Mouse (Mus musculus): Measurements from ENCODE around the gene Unc13c.

Unc13c gene
- long read RNA-seq, experiment 1, result 0 reads
- long read RNA-seq, experiment 2, partial matches to known transcripts, result 0 of 1 reads
- long read RNA-seq, experiment 2, other reads (novel, unspliced or antisense), result 1 of 1 reads

GRCm38 (mm10) chr9:73968641-73969121 lies at the start of gene Unc13c:
Gene Unc13c (minus strand): TSS chr9:73968966.
- intact Hi-C loops (cut with DNase I), result no loop called here

DNA sequence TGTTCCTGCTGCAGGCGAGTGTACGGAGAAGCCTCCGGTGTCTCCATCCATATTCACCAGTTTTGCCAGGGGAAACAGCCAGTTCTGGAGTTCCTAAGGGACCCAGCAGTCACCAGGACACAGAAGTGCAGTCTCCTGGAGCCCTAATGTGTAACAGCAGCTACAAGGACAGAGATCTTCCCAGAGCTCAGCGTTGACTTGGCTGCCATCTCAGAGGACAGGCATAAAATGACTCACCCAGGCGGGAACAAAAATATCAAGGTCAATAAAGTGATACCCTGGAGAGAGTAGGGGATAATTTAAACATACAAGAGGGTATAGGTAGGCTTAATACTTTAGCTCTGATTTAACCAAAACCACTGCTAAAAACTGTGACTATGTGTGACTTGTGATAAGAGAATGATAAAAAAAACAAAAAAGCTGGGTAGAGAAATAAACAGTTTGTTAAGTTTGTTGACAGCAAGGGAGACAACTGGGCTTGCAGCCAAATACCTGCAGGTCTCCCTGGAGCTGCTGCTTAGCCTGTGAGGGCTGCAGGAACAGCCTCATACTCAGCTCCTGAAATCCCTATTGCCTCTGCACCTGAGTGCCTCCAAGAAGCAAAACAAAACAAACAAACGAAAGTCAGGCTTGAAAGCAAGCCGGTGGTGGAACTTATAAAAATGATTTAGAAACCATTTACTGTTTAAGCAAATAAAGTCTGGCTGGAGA lies 39.4 kb upstream of the Unc13c start:
- intact Hi-C loops (cut with DNase I), result no loop called here

- intact Hi-C loops (cut with DNase I), result no loop called here
Measured at GRCm38 (mm10) chr9:74002388-74002990, 33.7 kb upstream of the Unc13c start.

DNA sequence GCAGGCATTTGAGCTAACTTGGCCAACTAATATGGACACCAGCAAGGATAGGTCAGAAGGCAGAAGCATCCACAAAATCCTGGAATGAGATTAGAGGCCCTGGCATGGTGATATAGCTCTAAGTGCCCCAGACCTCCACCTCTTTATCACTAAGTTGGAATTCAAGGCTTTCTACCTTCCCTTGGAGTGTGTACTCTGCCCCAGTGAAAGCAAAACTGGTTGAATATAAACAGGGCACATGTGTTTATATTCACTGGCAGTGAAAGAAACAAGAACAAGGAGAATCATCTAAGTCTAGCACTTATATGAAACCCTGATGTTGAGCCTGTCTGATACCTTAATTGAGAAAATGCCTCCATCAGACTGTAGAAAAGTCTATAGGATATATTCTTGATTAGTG lies 19.3 kb upstream of the Unc13c start:
- intact Hi-C loops (cut with DNase I), result no loop called here

- intact Hi-C loops (cut with DNase I), result no loop called here
Measured at GRCm38 (mm10) chr9:73987236-73987635, 18.5 kb upstream of the Unc13c start.

DNA sequence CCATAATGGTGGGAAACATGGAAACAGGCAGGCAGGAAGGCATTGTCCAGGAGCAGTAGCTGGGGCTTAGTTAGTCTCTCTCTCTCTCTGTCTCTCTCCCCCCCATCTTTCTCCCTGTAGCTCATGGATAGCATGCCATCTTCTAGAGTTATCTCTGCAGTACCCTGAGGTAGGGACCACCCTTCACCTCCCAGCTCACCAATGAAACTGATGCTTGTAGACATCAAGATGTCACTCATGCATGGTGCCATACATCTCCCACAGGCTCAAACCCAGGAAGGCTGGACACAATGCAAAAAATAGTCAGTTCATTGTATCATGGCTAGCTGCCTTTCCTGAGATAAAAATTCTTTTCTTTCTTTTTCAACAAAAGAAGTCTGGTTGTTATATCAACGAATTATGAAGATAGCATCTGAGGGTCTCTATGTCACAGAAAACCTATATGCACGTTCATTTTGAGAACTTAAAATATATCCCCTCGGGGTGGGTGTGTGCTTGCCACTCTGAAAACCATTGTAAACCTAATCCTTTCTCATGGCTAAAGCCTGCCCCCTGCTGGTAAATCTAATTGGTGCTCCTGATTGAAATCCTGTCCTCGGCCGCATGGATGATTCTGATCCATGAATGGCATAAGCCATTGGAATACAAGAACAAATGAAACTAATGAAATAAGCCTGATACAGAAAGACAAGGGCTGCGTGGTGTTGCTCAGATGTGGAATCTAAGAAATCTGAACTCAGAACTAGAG lies 14.0 kb upstream of the Unc13c start:
- intact Hi-C loops (cut with DNase I), result loop anchor here (2.0 to 5.0 kb wide), 2 partner anchors 425 to 826 kb away; no protein-coding TSS in a partner anchor

DNA sequence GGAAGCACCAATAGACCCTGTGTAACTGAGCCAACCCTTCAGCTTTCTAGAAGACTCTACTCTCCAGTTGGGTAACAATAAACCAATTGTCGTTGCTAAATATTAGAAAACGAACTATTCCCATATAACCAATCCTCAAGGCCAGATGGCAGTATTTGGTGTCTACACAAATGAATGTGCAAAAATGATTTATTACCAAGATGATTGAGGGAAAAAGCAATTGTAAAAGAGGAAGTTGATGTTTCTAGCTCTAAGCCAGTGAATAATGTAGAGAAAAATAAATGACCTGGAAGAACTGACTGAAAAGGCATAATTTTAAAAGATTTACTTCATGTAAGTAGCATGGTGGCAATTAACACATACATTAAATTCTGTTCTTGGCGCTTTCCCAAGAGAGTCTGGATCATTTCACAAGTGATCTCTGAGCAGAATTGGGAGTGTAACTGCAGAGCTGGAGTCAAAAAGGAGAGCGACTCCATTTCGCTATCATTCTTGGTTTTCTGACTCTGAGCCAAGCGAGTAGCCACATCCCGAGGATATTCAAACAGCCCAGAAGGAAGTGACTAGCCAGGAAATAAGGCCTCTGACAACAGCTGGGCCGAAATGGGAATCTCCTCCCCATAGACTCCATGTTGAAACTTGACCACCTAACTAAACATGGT lies 3.7 kb upstream of the Unc13c start:
- intact Hi-C loops (cut with DNase I), result no loop called here

DNA sequence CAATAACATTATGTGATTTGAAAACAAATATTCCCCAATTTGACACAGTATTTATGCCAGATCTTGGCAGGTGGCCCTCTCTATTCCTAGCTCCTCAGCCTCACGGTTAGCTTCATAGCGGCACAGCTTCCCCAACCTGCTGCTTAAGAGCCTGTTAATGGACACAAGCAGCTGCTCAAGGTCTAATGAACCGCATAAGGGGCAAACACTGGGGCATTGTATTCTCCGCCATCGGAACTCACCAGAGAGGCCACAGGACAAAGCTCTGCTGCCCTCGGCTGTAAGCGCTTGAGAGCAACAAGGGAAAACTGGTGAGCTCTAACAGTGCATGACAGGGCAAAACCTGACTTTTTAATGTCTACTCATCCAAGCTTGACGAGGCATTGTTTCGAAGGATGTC lies 2.0 kb upstream of the Unc13c start:
- intact Hi-C loops (cut with DNase I), result no loop called here

GRCm38 (mm10) chr9:73965322-73965915 lies 3.3 kb downstream of the Unc13c start:
- intact Hi-C loops (cut with DNase I), result no loop called here

DNA sequence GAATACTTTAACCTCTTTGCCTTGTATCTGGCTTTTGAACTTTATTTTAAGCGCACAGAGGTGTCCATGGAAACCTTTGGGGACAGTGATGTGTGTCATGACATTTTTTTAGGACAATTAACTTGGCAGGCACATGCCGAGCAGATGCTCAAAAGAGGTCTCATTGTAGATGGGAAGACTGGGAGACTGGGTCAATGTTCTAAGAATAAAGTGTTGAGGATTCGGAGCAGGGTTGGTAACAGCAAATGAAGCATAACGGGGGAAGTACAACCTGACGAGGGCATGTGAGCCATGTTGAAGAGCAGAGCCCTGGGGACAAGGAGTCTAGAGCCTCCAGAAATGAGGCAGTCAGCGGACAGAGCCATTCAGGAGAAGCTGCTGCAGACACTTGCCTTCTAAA lies 6.3 kb downstream of the Unc13c start:
- intact Hi-C loops (cut with DNase I), result no loop called here

- intact Hi-C loops (cut with DNase I), result no loop called here
Measured at GRCm38 (mm10) chr9:73952331-73952730, 16.4 kb downstream of the Unc13c start.

- intact Hi-C loops (cut with DNase I), result no loop called here
Measured at GRCm38 (mm10) chr9:73951586-73951985, 17.2 kb downstream of the Unc13c start.

GRCm38 (mm10) chr9:73934844-73935243 lies 33.9 kb downstream of the Unc13c start:
- intact Hi-C loops (cut with DNase I), result no loop called here

- intact Hi-C loops (cut with DNase I), result no loop called here
Measured at GRCm38 (mm10) chr9:73931988-73932387, 36.8 kb downstream of the Unc13c start.

- intact Hi-C loops (cut with DNase I), result no loop called here
Measured at GRCm38 (mm10) chr9:73927276-73927675, 41.5 kb downstream of the Unc13c start.

DNA sequence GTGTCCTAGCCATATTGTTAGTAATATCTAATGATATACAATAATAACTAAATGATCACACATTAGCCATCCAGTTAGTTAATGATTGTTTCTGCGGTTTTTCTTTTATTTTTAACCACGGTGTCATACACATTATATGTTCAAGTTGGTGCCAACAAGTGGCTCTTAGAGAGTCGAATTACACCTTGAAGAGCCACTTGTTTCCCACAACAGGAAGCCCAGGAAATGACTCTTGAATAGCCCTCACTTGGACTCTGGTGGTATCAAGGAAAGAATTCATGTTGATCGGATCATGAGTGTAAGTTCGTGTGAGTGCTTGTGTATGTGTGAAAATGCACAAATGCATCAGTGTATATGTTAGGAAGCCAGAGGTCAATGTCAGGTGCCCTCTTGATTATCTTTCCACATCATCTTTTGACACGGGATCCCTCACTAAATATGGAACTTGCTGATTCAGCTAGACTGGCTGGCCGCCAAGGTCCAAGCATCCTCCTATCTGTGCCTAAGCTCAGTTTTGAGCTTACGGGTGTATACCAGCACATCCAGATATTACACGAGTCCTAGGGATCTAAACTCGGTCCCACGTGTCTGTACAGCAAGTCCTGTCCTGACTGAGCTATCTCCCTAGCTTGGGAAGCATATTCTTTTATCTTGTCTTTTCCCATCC lies 46.2 kb downstream of the Unc13c start:
- intact Hi-C loops (cut with DNase I), result no loop called here

DNA sequence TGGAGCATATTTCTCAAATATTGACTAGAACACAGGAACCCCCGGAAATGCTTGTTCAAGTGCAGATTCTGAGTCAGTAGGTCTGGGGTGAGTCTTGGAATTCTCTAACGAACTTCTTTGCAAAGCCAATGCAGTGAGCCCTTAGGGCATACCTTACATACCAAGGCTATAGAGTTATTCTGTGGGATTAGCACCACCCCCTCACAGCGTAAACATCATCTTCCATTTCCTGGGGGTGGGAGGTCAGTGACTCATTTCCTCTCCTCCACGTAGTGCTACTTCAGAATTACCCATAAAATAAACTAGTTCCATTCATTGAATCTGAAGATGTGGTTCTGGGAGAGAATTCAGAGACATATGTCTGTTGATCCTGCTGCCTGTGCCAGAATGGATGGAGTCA lies 62.8 kb downstream of the Unc13c start:
- intact Hi-C loops (cut with DNase I), result no loop called here

DNA sequence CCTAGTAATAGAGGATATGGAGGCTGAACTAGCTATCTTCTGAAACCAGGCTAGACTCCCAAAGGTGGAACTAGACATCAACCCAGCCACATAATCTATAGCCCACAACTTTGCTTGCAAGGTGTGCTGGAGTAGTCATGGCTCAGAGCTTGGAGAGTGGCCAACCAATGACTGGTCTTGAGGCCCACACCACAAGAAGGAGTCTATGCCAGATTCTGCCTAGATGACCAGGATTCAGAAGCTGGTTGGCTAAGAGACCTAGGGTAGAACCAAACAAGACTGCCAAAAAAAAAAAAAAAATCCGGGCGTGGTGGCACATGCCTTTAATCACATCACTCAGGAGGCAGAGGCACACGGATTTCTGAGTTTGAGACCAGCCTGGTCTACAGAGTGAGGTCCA lies 70.2 kb downstream of the Unc13c start:
- intact Hi-C loops (cut with DNase I), result no loop called here

GRCm38 (mm10) chr9:73896210-73896609 lies 72.6 kb downstream of the Unc13c start:
- intact Hi-C loops (cut with DNase I), result no loop called here

GRCm38 (mm10) chr9:73883587-73883986 lies 85.2 kb downstream of the Unc13c start:
- intact Hi-C loops (cut with DNase I), result no loop called here

GRCm38 (mm10) chr9:73883143-73883542 lies 85.6 kb downstream of the Unc13c start:
- intact Hi-C loops (cut with DNase I), result no loop called here

Data from adrenal gland (tissue).